Mouse (Mus musculus): ENCODE results near the gene Nol12.
A peak's percentile ranks its signal among the peaks of the same experiment; 100 is the strongest.

- TF ChIP-seq POLR2A (IDR thresholded peaks at IDR 0.05; ENCODE audit: extremely low read depth, insufficient read depth, low read length) (no peak), CTCF (IDR thresholded peaks at IDR 0.05; ENCODE audit: extremely low read depth, insufficient read depth, low read length) (peak; percentile 58)
These were observed 3.2 kb upstream of the Nol12 start for GRCm38 (mm10) chr15:78931577-78931976.

All from cortical plate, adult 2 months (tissue).